Mouse (Mus musculus): ENCODE data around the gene Rpl41.
"Not testable (repeated sequence)": the region's sequence is repeated elsewhere in the genome, so short reads cannot be mapped to it uniquely, and the experiment has no call there.

Rpl41 gene

DNA sequence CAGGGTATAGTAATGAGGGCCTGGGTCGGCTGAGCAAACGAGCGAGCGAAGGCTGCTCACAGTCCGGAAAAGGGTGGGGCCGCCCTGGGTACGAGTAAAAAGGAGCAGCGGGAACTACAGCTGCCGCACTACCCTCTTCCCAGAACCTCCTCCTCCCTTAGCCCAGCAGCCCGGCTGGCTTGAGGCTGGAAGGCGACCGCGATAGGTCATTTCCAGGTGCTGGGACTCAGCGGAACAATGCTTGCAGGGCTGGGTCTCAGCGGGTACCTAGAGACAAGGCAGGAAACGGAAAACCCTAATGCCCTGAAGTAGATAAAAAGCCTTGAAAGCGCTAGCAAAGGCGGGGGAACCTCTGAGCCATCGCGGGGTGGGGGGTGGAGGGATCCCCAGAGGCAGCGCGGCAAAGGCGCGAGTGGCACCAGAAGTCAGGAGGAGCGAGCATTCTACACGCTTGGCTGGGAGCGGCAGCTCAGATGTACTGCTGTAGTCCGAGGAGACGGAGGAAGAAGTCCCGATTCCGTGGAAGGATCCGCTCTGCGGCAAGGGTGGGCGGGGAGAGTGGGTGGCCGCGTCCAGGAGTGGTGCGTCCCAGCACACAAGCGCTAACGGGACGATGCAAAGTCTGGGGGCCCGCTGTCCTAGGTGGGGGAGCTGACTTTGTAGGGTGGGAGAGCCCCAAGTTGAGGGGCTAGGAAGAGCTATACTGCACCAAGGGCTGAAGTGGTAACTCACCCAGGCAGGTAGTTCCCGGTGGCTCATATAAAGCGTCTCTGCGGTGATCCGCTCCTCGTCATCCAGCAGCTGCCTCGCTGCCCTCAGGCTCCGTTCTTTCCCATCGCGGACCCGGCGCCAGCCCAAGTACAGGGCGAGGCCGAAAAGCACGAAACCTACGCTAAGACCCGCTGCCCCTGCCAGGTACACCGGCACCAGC is 24.1 kb downstream of the Rpl41 start:
- peak in 1 of 2 experiments; percentile 43 for DNase-seq (ENCODE audit: low spot score in 2 of 2)

DNA sequence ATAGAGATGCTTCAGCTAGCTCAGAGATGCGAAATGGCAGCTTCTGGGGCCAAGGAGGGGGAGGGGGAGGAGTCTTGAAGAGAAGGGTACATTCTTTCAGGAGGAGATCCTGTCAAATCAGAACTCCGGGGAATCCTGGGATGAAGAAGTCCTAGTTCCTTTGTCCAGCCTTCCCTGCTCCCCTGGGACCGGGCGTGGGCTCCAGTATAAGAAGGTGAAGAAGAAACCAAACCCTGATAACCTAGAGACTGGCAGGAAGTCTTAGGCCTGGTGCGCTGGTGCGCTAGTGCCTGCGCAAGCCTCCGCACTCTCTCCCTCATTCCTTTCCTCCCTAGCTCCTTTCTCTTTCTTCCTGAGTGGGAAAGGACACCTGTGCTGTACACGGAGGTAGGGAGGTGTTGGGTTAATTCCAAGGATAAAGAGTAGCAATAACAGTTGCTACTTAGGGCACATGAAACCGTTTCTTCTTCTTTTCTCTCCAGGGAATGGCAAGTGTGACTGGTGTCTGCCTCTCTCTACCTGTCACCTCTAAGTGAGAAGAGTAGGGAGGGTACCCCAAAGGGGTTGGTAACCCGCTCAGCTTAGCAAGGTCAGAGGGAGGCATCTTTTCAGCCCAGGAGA is 24.9 kb downstream of the Rpl41 start:
- no peak for DNase-seq (ENCODE audit: low spot score in 2 of 2)

DNA sequence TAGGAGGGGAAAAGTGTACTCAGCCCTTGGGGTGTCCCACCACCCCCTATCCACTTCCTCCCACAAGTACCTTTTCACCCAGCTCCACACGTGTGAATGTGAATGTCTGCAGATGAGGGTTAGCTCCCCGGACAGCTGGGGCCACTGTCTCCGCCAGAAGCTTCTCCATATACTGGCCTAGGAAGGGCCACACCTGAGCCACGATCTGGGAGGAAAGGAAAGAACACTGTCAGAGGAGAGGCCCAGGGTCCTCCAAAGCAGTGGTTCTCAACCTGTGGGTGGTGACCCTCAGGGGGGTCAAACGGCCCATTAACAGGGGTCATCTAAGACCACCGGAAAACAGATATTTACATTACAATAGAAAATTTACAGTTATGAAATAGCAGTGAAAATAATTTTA is 26.8 kb downstream of the Rpl41 start:
- DNase-seq (ENCODE audit: low spot score in 2 of 2) = no peak

DNA sequence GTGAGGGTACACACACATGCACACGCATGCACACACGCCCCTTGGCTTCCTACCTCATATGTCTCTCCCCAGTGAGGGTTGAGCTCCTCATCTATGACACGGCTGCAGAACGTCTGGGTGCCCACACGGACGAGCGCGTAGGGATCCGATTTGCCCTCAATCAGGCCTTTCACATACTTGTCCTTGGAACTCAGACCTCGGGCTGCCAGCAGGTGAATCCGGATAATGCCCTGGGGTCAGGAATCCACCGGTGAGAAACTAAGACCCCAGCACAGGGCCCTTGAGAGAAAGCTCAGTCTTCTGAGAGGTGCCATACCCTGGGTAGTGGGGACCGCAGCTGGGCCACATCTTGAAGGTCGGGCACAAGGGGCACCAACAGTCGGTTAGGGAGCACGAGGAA is 28.5 kb downstream of the Rpl41 start:
- DNase-seq (ENCODE audit: low spot score in 2 of 2) = no peak

DNA sequence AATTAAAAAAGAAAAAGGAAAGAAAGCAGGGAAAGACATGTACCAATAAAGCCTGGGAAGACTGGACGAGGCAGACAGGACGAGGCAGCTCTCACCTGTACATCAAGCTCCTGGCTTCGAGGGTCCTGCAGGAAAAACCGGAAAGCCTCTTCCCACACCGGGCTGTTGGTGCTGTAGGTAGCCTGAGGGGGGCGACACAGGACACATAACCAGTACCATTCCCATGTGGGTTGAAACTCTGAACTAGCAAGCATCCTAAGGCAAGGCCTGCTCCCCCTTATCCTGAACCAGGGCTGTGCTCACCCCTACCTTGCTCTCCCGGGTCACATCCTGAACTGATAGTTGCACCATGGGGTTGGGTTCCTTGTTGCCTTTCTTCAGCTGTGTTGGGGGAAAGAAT is 30.3 kb downstream of the Rpl41 start:
- DNase-seq (ENCODE audit: low spot score in 2 of 2) = peak in 1 of 2 experiments; percentile 42

DNA sequence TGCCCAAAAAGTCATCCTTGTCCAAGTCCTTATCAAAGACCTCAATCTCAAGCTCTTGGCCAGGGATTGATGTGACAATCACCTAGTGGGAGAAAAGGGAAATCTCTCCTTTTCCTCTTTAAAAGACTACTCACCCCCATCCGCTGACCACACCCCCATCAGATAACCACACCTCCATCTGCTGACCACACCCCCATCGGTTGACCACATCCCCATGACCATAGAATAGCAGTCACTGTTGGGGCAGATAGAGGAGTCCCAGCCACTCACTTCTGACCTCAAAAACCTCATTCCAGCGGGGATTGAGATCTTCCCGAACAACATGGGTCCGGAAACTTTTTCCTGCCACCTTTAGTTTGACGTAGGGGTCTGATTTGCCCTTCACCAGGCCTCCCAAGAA is 32.4 kb downstream of the Rpl41 start:
- DNase-seq (ENCODE audit: low spot score in 2 of 2) = no peak

DNA sequence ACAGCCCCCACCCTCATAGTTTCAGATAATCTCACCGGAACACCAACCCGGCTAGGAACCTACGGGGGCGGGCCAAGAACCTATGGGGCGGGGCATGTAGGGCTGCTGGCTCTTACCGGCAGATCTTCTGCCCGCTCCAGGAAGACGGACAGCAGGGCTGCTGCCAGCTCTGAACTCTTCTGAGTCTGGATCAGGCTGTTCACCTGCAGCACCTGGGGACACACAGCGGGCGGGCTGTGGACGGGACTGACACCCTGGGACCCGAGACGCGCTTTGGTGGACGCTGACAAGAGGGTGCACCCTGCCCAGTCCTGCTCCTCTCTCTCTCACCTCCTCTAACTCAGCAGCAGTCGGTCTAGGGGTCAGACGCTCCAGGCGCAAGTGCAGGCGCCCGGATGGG is 33.1 kb downstream of the Rpl41 start:
- DNase-seq (ENCODE audit: low spot score in 2 of 2) = no peak

DNA sequence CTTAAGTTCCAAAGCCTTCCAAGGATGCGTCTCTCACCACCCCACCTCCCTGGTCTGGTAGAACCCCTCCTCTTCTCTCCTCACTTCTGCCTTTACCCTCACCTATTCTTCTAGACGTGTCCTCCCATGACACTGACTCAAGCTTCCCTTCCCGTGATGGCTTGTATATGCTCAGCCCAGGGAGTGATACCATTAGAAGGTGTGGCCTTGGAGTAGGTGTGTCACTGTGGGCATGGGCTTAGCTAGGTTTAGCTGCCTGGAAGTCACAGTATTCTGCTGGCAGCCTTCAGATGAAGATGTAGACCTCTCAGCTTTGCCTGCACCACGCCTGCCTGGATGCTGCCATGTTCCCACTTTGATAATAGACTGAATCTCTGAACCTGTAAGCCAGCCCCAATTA is 34.1 kb downstream of the Rpl41 start:
- DNase-seq (ENCODE audit: low spot score in 2 of 2) = no peak

DNA sequence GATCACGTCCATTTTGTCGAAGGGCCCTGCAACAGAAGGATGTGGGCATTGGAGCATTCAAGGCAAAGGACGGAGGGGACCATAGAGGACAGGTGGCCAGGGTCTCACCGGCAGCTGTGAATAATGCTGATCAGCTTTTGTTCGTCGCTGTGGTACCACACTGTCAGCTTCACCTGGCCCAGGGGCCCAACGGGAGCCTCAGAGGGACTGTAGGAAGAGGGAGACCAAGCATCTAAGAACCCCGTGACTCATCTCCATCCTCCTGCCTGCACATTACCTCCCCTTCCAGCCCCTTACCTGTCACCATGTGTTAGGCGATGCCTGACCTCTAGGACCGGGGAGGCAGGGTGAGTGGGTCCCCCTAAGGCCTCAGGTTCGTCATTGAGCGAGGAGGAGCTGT is 37.3 kb downstream of the Rpl41 start:
- DNase-seq (ENCODE audit: low spot score in 2 of 2) = no peak

DNA sequence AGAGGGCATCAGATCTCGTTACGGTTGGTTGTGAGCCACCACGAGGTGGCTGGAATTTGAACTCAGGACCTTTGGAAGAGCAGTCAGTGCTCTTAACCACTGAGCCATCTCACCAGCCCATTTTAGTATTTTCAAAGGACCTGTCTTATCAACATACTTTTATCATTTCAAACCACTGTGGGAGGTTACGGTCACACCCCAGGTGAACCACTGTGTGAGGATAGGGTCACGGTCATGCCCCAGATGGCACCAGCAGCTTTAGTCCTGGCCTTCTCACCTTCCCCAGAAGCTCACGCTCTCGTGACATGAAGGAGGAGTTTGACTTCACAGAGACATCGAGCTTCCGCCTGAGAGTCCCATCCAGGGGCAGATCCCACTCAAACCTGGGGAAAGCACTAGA is 37.9 kb downstream of the Rpl41 start:
- no peak for DNase-seq (ENCODE audit: low spot score in 2 of 2)

DNA sequence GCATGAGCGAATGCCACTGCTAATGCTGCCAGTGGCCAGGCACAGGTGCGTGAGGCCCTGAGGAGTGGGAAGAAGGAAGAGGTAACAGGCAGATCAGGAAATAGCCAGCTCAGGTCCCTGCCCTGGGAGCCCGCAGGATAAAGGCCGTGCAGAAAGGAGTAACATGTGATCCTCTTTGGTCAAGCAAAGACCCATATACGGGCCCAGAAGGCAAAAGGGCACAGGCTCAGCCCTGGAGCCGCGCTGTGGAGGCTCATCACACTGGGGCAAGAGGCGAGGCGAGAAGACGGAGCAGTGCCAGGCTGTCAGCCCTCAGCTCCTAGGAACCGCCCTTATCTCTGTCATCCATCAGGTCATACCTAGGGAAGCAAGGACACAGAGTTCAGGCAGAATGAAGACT is 38.8 kb downstream of the Rpl41 start:
- DNase-seq (ENCODE audit: low spot score in 2 of 2) = no peak

DNA sequence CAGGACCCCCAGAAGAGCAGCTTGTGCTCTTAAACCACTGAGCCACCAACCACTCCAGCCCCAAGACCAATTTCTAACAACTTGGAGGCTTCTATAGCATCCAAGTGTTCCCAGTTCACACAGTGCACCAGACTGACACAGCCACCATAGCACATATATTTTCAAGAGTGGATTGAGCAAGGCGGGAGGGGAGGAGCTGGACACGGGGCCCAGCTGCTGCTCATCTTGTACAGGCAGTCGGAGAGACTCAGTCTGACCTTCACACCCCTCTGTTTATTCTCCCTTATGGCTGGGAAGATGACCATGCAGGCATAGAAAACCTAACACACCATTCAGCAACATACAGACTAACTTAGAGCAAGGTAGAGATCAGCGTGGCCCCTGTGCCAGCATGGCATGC is 39.3 kb downstream of the Rpl41 start:
- DNase-seq (ENCODE audit: low spot score in 2 of 2) = no peak

DNA sequence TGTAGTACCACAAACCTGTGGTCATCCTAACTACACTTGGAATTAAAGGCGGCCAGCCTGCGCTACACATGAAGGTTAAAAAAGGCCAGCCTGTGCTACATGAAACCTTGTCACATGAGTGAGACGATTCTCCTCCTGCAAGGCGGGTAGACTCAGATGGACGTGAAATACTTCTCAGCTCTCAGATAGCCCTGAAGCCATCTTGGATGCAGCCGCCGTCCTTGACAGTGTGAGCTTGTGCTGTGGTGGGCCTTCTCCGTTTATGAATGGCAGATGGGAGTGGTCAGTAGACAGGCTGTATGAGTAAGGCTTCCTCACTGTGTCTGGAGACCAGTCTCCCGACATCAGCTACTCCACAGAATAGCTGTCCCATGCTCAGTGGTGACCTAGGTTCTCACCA is 39.9 kb downstream of the Rpl41 start:
- DNase-seq (ENCODE audit: low spot score in 2 of 2) = no peak

DNA sequence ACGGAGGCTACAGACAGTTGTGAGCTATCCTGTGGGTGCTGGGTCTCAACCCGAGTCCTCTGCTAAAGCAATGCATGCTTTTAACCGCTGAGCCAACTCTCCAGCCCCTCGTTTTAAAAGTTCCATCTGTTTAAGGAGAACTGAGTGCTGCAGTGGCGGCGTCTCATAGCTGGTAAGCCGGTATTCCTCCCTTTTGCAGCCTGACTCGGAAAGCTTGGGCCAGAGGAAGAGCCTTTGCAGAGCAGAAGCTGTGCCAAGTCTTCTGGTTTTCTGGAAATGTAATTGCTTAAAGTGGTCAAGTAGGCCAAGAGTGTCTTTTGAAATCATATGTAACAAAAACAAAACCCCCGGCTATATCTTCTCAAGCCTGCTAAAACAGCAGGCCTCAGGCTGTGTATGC is 40.8 kb downstream of the Rpl41 start:
- DNase-seq (ENCODE audit: low spot score in 2 of 2) = no peak

DNA sequence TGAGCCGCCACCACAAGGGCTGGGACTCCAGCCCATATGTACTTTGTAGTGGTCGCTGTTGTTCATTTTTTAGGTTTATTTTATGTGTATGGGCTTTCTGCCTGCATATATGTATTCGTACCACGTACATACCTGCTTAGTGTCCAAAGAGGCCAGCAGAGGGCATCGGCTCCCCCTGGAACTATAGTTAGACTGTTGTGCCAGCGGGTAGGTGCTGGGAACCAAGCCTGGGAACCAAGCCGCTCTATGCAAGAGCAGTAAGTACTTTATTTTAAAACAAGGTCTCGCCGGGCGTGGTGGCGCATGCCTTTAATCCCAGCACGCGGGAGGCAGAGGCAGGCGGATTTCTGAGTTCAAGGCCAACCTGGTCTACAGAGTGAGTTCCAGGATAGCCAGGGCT is 43.1 kb downstream of the Rpl41 start:
- DNase-seq (ENCODE audit: low spot score in 2 of 2) = no peak

DNA sequence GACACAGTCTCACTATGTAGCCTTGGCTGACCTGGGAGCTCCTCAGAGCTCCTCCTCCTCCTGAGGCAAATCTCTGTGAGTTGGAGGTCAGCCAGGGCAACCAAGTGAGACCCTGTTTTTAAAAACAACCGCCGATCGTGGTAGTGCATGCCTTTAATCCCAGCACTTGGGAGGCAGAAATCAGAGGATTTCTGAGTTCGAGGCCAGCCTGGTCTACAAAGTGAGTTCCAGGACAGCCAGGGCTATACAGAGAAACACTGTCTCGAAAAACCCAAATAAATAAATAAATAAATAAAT is 43.8 kb downstream of the Rpl41 start:
- not testable (repeated sequence) for DNase-seq (ENCODE audit: low spot score in 2 of 2)

DNA sequence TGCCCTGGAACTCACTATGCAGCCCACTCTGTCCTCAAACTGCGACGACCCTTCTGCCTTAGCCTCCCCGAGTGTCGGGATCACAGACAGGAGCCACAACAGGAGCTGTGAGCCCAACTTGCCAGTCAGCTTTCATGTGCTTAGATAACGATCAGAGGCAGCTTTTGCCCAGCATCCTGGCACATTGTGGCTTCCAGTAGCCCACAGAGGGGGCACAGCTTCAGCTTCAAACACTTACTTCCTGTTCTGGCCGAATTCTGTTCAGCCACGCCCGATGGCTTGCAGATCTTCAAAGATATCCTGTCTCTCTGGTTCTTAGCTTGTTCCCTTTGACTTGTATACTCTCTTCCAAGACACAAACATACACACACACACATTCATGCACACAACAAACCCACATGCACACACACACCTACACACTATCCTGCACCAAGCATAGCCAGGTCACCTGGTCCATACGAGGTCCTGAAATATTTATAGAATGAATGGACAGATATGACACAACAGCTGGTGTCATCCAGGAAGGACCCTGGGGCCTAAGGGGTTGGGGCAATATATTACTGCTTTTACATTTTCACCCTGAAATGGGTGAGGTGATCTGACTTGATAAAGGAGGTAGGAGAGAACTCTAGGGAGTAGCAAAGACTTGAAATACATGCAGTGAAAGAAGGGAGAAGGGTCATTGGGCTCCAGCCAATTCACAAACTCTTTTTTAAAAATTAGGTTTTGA is 44.3 kb downstream of the Rpl41 start:
- no peak for DNase-seq (ENCODE audit: low spot score in 2 of 2)

DNA sequence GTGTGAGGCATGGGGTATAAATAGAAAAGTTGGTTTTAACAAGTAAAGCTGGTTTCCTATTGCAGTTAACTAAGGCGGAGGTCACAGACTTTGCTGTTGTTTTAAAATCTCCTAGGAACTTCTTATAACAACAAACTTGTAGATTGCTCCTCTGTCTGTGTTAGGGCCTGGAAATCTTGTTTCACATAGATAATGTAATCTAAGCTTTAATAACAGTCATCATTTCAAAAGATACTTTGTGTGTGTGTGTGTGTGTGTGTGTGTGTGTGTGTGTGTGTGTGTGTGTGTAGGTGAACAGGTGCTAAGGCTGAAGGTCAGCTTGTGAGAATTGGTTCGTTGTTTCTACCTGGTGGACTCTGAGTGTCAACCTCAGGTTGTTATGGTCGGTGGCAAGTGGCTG is 45.1 kb downstream of the Rpl41 start:
- DNase-seq (ENCODE audit: low spot score in 2 of 2) = no peak

DNA sequence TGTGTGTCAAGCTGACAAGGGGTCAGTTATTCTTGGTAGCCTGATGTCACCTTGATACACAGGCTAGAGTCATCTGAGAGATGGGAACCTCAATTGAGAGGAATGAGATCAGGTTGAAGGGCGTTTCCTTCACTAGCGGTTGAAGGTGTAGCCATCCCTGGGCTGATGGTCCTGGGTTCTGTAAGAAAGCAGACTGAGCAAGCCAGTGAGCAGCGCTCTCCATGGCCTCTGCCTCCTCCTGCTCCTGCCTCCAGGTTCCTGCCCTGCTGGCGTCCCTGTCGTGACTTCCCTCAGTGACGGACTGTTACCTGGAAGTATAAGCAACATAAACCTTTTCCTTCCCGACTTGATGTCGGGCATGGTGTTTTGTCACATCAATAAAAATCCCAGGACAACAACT is 45.6 kb downstream of the Rpl41 start:
- DNase-seq (ENCODE audit: low spot score in 2 of 2) = no peak

DNA sequence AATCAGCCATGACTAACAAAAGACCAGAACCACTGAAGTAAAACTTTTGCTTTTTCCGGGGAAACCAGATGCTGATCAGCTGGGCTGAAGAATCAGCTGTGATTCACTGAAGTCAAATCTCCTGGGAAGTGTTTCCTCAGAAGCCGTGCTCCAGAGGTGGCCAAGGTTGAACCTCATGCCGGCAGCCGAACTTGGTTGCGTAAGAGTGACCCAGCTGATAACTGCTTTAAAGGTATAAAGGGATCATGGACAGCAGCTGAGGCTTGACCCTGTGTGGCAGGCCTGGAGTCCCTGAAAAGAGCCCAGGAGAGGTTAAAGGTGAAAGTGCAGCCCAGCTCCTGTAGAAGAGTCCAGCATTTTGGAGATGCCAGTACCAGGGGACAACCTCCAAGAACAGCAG is 46.8 kb downstream of the Rpl41 start:
- no peak for DNase-seq (ENCODE audit: low spot score in 2 of 2)

DNA sequence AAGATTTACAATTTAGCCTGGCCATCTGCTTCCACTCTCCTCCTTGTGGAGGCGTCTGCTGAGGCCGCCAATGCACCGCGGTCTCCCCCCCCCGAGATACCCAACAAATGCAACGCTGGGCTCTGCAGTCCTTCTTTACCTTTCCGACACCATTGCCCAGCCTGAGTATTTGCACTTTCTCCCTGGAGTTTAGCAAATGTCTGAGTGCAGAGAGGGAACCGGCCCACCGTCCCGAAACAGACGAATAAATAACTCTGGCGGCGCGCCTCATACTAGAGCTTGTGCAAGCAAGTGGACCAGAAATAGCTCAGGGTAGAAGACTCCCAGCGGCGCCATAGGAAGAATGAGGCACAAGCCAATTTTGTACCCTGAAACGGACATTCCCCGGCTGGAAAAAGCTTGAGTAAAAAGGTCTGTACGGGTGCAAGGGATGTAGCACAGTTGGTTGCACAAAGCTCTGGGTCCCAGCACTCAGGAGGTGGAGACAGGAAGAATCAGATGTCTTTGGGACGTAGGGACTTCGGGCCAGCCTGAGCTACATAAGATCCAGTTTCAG is 49.9 kb downstream of the Rpl41 start:
- peak in 1 of 2 experiments; percentile 70 for DNase-seq (ENCODE audit: low spot score in 2 of 2)

DNA sequence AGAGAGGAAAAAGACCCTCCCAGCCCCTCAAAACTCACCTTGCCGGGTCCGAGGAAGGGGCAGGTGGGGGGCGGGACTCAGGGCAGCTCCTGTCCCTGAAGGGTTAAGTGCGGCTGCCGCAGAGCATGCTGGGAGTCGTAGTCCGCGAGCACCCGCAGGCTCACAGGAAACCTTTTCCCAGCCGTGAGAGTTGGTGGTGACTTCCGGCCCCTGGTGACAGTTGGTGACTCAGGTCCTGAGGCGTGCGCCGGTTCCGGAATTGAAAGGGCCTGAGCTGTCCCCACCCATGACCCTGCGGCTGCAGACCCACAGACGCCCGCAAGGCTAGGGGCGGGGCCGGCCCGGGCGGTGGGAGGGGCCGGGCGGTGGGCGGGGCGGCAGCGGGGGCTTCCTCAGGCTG is 50.5 kb downstream of the Rpl41 start, which contains the start of gene Myl6b:
Myl6b (minus strand) TSS at position 96 of the 400 bp plus-strand sequence.
- DNase-seq (ENCODE audit: low spot score in 2 of 2) = peak; percentile 93 to 96
